Mouse (Mus musculus) cortical plate, adult 2 months (tissue): Measurements from ENCODE around the gene Pde4dip. TPM values are rescaled to one million over a fixed set of nuclear protein-coding genes. Genes with fewer than 3 reads are reported as not detected.

ENCODE experiments used
- H3K27ac ChIP-seq: fragments of 200-500 bp; 2 replicates; pipeline ENCODE4 v1.5.1; 2012; ENCODE audit warnings: low read length, control low read depth, inconsistent platforms; ENCODE audit not compliant: insufficient read depth
- H3K4me1 ChIP-seq: fragments of 200-500 bp; 2 replicates; pipeline ENCODE4 v1.6.1; 2011; ENCODE audit warnings: low read length; ENCODE audit not compliant: control insufficient read depth, insufficient read depth
- H3K4me3 ChIP-seq: fragments of 200-500 bp; 2 replicates; pipeline ENCODE4 v1.5.1; 2011; ENCODE audit warnings: mild to moderate bottlenecking, low read length, control low read depth; ENCODE audit not compliant: insufficient read depth
- CTCF ChIP-seq: fragments of 200-500 bp; IDR thresholded peaks from 2 replicates; pipeline ENCODE4 v1.5.1; 2011; ENCODE audit warnings: mild to moderate bottlenecking, control low read depth, low read length; ENCODE audit not compliant: insufficient read depth; ENCODE audit errors: extremely low read depth
- POLR2A ChIP-seq: fragments of 200-500 bp; IDR thresholded peaks from 2 replicates; pipeline ENCODE4 v1.6.1; 2011; ENCODE audit warnings: mild to moderate bottlenecking, low read length, control low read depth; ENCODE audit not compliant: insufficient read depth; ENCODE audit errors: extremely low read depth
- polyA plus RNA-seq: library from polyadenylated mRNA; depleted of rRNA; stranded (reverse); fragments of >200 nt; gene quantifications from 2 replicates; pipeline ENCODE4 v1.2.3, GENCODE M21; 2012

Pde4dip gene
- polyA plus RNA-seq, 1 experiment: 103 TPM

DNA sequence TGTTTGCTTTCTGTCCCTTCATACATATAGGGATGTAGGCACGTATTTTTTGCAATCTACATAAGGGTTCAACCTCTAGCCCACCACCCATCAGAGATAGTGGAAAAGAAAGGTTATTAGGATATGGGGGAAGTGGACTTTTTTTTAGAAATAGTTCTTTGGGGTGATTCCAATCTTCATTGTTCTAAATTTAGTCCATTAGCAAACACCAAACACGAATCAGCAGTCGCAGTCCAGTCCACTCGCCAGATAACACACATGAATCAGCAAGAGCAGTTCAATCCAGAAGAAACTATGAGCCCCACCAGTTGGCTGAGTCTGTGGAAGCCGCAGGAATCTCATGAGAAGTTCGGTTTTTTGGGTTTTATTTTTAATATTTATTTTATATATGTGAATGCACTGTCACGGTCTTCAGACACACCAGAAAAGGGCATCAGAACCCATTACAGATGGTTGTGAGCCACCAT is 213.8 kb downstream of the Pde4dip start, which contains the start of gene Gm17651:
Gm17651 (minus strand) TSS at position 51 of the 467 bp plus-strand sequence.
- TF ChIP-seq POLR2A (no peak), CTCF (no peak)
- no peak within 1 kb of the TSS for H3K27ac ChIP-seq
- no peak within 1 kb of the TSS for H3K4me3 ChIP-seq
- no peaks in the 10 kb centered on the region for H3K4me1 ChIP-seq

- H3K27ac ChIP-seq: no peak overlapping the region
- no peaks in the 10 kb centered on the region for H3K4me1 ChIP-seq
- TF ChIP-seq POLR2A (no peak), CTCF (no peak)
- H3K4me3 ChIP-seq: no peak overlapping the region
Observed at GRCm38 (mm10) chr3:97667093-97667675, 221.3 kb downstream of the Pde4dip start.

DNA sequence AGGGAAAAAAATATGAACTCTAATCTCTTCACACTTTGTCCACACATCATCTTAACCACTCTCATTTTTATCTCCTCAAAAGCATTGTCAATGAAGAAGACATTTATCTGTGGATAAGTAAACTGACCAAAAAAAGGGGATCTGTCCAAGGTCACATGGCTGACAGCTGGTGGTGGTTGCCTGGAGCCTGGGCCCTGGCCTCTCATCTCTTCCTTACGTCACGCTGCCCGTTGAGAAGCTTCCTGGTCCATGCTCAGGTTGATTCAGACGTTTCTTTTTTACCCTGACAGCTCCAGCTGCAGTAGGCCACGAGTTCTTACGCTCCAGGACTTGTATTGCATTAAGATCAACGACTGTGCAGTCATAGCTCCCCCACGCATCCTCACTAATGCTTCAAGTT is 222.4 kb downstream of the Pde4dip start:
- no peak overlapping the region for H3K27ac ChIP-seq
- no peaks in the 10 kb centered on the region for H3K4me1 ChIP-seq
- TF ChIP-seq POLR2A (no peak), CTCF (no peak)
- H3K4me3 ChIP-seq: no peak overlapping the region

DNA sequence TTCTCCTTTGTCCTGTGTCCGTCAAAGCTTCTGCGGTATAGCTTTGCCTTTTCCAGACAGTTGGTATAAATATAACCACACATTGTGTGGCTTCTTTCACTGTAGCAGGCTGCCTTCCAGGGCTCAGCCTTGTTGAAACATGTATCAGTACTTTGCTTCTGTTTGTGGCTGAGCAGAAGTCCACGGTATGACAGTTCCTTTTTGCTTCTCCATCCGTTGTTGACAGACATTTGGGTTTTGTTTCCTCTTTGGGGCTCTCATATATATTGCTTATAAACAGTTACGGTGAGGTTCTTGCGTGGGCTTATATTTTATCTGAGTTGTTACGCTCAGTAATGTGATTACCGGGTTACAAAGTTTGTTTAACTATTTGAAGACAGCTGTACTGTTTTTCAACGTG is 223.0 kb downstream of the Pde4dip start:
- Histone ChIP-seq H3K4me3 (no peak overlapping the region), H3K27ac (no peak overlapping the region), H3K4me1 (no peaks in the 10 kb centered on the region)
- TF ChIP-seq POLR2A (no peak), CTCF (no peak)

DNA sequence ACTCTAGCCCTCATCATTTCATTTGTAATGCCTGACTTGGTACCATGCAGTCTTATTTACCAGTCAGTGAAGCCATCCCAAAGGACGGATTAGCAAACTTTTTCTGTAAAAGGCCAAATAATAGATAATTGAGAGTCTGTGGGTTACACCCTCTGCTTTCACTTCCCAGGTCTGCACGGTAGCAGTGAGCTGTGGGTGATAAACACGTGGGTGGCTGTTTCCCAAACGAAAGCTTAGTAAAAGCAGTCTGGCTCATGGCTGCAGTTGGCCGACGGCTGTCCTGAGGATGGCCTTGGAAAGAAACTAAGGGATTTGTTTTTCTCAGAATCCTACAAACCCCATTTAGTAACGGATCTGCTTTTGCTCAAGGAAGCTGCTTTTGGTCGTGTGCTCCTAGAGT is 227.3 kb downstream of the Pde4dip start:
- Histone ChIP-seq H3K4me1 (no peaks in the 10 kb centered on the region; the same call in 1 of the 2 replicates), H3K27ac (no peak overlapping the region), H3K4me3 (no peak overlapping the region)
- no peak for TF ChIP-seq POLR2A
- TF ChIP-seq CTCF: no peak

- H3K4me1 ChIP-seq: no peaks in the 10 kb centered on the region; the same call in 1 of the 2 replicates
- TF ChIP-seq CTCF (no peak), POLR2A (no peak)
- peak overlapping the region; percentile 68; the same call in 1 of the 2 replicates for H3K4me3 ChIP-seq
- H3K27ac ChIP-seq: no peak overlapping the region
Observed at GRCm38 (mm10) chr3:97659746-97660145, 228.8 kb downstream of the Pde4dip start.

DNA sequence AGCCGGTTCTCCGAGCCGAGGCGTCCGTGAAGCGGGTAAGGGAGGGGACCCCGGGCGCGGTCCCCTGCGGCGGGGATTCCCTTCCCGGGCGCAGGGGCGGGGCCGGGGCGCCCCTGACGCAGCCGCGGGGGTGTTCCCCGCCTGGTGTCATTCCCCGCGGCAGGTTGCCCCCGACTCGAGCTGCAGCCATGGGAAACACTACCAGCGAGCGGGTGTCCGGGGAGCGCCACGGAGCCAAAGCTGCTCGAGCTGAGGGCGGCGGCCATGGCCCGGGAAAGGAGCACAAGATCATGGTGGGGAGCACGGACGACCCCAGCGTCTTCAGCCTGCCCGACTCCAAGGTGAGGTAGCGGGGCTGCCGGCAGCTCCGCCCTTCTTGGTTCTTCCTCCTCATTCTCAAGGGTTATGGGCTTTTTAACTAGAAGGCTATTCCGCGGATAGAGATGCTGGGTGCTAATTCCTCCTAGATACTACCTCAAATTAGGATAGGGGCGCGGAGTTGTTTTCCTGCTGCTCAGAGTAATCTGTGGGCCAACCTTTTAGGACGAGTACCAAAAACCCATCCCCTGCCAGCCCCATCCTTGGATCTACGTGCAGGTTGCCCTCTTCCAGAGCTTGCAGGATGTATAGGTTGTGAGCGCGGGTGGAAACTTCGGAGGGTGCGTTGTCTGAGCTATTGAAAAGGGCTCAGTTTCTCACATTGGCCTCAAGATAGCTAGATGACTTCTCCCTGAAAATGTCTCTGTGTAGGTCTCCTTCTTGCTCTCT is 229.9 kb downstream of the Pde4dip start:
- Histone ChIP-seq H3K27ac (peak overlapping the region; percentile 9; the same call in 1 of the 2 replicates), H3K4me3 (peak overlapping the region; percentile 68), H3K4me1 (no peaks in the 10 kb centered on the region; the same call in 1 of the 2 replicates)
- TF ChIP-seq POLR2A (no peak), CTCF (no peak)

GRCm38 (mm10) chr3:97657655-97658411 is 230.7 kb downstream of the Pde4dip start, which contains the start of gene Prkab2:
Prkab2 (plus strand) TSS chr3:97658193.
- no peaks in the 10 kb centered on the region; the same call in 1 of the 2 replicates for H3K4me1 ChIP-seq
- TF ChIP-seq POLR2A (peak; percentile 66; the same call in 1 of the 2 replicates), CTCF (no peak)
- H3K27ac ChIP-seq: peak within 1 kb of the TSS; percentile 9; the same call in 1 of the 2 replicates
- peak within 1 kb of the TSS; percentile 68 for H3K4me3 ChIP-seq

GRCm38 (mm10) chr3:97654901-97655300 is 233.6 kb downstream of the Pde4dip start:
- H3K27ac ChIP-seq: no peak overlapping the region
- 0 out of 2 replicates have a peak, but pooled peaks have one; percentile 25 for TF ChIP-seq CTCF
- no peak for TF ChIP-seq POLR2A
- no peaks in the 10 kb centered on the region; the same call in 1 of the 2 replicates for H3K4me1 ChIP-seq
- H3K4me3 ChIP-seq: no peak overlapping the region

GRCm38 (mm10) chr3:97653781-97654180 is 234.7 kb downstream of the Pde4dip start:
- no peak for TF ChIP-seq POLR2A
- TF ChIP-seq CTCF: no peak
- no peak overlapping the region for H3K27ac ChIP-seq
- H3K4me1 ChIP-seq: no peaks in the 10 kb centered on the region; the same call in 1 of the 2 replicates
- no peak overlapping the region for H3K4me3 ChIP-seq
